Mouse (Mus musculus) thymus, postnatal 4 days (tissue): ENCODE data around the gene Gm43738.
"Not testable (repeated sequence)": the region's sequence is repeated elsewhere in the genome, so short reads cannot be mapped to it uniquely, and the experiment has no call there.

Source experiments
- DNase-seq: peaks from one replicate; pipeline ENCODE4 v3.0.0; 2021

Gene Gm43738

DNA sequence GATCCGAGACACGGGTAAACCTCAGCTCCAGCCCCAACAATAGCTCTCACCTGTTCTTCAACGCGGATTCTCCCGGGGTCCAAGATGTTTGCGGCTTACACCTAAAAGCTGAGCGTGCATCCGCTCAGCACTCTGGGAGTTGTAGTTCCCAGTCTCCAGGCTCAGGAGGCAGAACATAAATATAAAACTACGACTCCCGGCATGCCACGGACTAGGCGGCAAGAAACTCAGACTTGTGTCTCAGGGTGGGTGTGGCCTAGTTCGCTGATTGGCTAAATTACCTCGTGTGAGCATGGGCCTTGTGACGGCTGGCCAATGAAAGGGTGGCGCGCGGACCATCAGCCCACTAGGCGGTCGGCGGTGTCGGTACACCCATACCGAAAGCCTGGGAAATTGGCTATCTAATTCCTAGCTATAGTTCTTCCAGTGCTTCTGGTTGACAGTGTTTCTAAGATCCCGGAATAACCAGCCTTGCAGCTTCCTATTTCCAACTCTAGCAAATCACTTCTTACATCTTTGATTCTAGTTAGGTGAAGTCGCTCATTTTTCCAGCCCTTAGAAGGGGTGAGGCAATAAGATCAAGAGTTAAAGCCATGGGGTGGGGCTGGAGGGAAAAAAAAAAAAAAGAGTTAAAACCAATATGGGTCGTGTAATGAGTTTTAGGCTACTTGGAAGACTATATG lies 1.1 kb upstream of the Gm43738 start, which contains the start of gene Fdps:
TSS of gene Fdps (minus strand) at position 148 of the 683 bp plus-strand sequence.
- DNase-seq = peak; percentile 91

GRCm38 (mm10) chr3:89101459-89101811 lies 536 bp upstream of the Gm43738 start:
- no peak for DNase-seq

DNA sequence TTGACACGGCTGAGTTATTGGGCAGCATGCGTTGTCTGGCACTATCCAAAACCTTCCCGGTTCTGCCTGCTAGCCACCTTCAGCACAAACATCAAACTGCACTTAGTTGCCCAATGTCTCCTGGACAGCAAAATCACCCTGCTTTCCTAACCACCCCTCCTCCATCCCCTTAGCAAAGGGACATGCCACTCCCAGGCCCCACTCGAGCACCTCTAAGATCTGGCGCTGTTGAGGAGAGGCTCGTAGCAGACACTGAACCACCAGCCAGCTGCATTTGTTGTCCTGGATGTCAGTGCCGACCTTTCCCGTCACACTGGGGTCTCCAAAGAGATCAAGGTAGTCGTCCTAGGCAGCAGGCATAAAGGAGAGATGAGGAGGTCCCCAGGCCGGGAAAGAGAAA lies 6.9 kb downstream of the Gm43738 start:
- DNase-seq = no peak

DNA sequence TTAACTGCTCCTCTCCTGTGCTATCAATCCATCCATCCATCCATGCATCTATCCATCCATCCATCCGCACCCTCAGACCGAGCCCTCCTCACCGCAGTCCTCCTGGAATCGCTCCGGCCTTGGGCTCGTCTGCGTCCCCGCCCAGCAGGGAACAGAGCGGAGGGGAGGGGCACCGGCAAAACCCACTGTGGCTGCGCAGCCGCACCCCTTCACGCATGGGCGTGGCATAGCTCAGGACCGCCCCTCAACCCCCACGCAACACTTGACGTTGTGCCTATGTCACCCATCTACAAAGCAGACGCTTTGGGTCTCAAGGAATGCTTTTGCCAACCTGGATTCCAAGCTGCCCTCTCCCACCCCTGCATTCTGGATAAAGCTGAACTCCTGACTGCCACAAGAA lies 7.7 kb downstream of the Gm43738 start, which contains the start of gene Rusc1:
TSS of gene Rusc1 (minus strand) at position 137 of the 400 bp plus-strand sequence.
- DNase-seq = peak; percentile 79

GRCm38 (mm10) chr3:89092509-89093090 lies 8.3 kb downstream of the Gm43738 start:
- DNase-seq = no peak

DNA sequence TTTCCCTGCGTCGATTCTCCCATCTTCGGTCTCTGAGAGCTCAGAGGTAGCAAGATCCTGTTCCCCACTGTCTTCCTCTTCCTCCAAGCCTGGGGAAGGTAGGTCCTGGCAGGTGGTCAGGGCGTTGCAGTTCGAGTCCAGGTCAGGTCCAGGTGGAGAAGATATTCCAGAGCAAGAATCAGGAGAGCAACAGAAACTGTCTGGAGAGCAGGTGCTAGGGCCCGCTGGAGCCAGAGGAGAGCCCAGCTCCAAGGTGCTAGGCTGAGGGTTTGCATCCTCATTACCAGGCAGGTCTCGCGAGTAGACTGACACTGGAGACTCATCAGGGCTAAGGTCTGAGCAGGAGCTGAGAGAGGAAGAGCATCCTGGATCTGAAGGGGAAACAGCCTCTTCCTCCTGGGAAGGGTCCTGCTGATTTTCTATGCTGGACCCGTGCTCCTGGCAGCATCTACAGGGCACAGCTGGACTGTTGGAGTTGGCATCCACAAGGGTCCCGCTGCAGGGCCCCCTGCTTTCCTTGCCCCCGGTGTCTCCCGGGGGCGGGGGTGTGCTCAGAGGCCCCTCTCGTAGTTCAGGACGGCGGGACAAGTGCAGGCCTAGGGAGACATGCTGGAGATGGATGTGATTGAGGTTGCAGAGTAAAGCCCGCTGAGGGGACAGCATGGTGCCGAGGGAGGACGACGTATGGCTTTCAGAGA lies 8.9 kb downstream of the Gm43738 start:
- DNase-seq = peak; percentile 16

DNA sequence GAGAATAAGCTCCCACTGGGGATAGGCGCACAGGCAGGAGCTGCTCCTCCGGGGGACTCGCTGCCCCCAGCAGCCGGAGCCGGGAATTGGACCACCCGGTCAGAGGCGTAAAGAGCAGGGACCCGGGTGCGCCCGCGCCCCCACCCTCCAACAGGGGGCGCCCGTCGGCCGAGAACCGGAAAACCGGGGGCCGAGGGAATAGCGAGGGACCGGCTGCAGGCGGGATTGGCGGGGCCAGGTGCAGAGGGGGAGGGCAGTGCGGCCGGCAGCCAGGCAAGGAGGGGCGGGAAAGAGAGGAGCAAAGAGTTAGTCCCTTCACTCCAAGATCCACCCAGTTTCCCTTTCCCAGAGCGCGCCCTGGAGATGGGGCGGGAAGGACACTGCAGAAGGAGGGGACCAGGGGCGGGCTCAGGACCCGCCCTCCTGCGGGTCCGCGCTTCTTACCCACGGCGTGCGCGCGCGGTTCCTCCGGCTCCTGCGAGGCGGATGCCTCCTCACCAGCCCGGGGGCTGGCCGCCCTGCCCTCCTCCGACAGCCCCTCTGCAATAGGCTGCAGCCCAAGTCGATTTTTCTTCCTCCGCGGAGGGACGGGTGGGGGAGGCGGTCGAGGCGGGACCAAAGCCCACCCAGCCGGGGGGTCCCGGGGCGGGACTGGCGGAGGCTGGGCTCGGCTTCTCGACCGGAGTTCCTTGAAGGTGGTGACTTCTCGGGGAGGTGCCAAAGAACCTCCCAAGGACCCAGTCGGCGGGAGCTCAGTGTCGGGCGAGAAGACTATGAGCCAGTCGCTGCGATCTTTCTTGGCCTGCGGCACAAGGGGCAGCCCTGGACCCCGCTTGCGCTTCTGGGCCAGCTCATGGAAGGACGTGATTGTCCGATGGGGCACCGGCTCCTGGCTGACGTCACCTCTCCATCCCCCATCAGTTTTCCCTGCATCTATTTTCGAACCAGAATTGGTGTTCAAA lies 9.9 kb downstream of the Gm43738 start:
- peak; percentile 91 for DNase-seq

- DNase-seq = peak; percentile 81
These were observed 10.9 kb downstream of the Gm43738 start for GRCm38 (mm10) chr3:89089882-89090591.

DNA sequence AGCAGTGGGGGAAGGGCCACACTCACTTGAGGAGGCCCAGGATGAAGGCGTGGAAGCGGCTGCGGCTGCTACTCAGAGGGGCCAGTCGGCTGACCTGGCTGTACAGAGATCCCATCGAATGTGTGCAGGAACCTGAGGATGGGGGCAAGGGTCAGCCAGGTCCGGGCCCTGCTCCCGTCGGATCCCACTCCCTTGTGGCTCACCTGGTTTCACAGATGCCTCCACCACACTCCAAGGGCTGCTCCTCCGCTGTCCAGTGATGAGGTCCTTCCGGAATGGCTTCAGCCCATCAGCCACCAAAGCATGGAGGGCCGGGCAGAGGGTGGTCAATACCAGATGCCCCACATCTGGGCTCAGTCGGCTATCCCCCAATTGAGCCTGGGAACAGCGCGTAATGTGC lies 11.9 kb downstream of the Gm43738 start:
- peak; percentile 20 for DNase-seq

DNA sequence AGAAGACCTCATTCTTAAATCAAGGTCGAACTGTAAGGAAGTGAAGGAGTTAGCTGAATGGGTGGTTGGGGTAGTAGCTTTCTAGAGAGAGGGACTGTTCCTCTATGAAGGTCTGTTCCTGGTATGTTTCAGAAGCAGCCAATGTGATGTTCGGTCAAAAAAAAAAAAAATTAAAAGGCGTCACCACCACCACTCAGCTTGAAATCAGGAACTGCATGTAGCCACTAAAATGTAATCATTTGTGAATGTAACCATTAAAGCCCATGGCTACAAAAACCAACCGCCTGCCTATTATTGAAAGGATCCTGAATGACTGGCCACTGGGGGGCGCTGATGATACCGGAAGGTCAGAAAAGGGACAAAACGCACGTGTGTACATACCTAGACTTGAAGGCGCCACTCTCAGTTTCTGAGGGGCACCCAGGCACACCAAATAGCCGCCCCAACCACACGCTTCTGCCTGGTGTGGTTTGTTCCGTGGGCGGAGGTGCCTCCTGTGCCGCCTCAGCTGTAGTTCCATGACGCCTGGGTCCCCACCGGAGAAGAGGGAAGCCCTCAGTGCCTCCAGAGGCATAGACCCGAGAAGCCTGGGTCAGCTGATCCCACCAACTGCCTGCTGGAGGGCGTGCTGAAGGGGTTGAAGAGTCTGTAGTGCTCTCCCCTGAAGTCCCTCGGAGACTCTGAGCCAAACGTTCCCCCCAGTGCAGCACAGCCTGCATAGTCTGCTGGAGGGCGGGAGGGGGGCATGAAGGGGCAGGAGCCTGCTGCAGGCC lies 13.4 kb downstream of the Gm43738 start:
- peak; percentile 96 for DNase-seq

GRCm38 (mm10) chr3:89084654-89085190 lies 16.2 kb downstream of the Gm43738 start:
- DNase-seq = no peak

GRCm38 (mm10) chr3:89084133-89084532 lies 16.8 kb downstream of the Gm43738 start:
- no peak for DNase-seq

GRCm38 (mm10) chr3:89082287-89082686 lies 18.6 kb downstream of the Gm43738 start:
- DNase-seq = not testable (repeated sequence)

- no peak for DNase-seq
These were observed 23.5 kb downstream of the Gm43738 start for GRCm38 (mm10) chr3:89077383-89077782.

- DNase-seq = no peak
These were observed 33.6 kb downstream of the Gm43738 start for GRCm38 (mm10) chr3:89067265-89067664.

DNA sequence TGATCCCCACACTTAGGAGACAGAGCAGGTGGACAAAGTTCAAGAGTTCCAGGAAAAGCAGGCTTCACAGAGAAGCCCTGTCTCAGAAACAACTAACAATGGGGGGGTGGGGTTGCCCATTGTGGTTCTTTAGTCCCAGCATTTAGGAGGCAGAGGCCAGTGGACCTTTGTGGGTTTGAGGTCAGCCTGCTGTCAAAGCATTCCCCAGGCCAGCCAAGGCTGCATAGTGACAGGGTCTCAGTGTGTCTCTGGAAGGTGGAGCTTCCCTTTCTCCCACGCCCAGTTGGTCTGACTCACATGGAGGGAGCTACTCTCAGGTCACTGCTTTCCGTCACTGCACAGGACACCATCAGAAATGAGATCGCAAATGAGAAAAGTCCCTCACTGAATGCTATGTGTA lies 39.2 kb downstream of the Gm43738 start:
- no peak for DNase-seq

GRCm38 (mm10) chr3:89058783-89059182 lies 42.1 kb downstream of the Gm43738 start:
- peak; percentile 66 for DNase-seq

- DNase-seq = no peak
These were observed 42.5 kb downstream of the Gm43738 start for GRCm38 (mm10) chr3:89058361-89058760.

DNA sequence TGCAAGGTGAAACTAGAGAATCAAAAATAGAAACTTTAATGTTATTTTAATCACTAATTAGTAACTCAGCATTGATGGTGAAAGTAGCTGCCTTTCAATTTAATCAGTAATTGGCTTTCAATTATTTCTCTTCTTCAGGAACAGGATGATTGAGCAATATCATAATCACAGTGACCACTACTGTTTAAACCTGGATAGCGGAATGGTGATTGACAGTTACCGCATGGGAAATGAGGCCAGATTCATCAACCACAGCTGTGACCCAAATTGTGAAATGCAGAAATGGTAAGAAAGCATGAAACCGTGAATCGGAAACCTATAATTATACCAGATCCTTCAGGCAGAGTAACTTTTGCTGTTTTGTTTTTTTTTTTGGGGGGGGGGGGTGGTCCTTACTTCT lies 57.5 kb downstream of the Gm43738 start:
- DNase-seq = no peak
